Mouse (Mus musculus) NIH3T3 (cell line): ENCODE data around the gene Tceal5.

ENCODE experiments used
- DNase-seq: peaks from one replicate; pipeline ENCODE4 v3.0.0-alpha.2; 2012; ENCODE audit warnings: low read depth

Gene Tceal5

GRCm38 (mm10) chrX:136171189-136172117, 32.2 kb downstream of the Tceal5 start:
- DNase-seq, result peak; percentile 86

- no peak for DNase-seq
These were observed 33.1 kb downstream of the Tceal5 start for GRCm38 (mm10) chrX:136170625-136171024.
